Mouse (Mus musculus) right cerebral cortex, adult 2 months (tissue): ENCODE measurements at regions not wholly inside any gene's neighbourhood (a gene's known extent, or its start where the extent isn't known, plus 50 kb on each side); places are given as distances from the start of the nearest gene placed in this dataset.

Experiments used
- DNase-seq, 2 experiments: peaks; one replicate each; pipeline ENCODE4 v3.0.0; 2021 to 2022; ENCODE audit warnings: low spot score in 2 of 2

DNA sequence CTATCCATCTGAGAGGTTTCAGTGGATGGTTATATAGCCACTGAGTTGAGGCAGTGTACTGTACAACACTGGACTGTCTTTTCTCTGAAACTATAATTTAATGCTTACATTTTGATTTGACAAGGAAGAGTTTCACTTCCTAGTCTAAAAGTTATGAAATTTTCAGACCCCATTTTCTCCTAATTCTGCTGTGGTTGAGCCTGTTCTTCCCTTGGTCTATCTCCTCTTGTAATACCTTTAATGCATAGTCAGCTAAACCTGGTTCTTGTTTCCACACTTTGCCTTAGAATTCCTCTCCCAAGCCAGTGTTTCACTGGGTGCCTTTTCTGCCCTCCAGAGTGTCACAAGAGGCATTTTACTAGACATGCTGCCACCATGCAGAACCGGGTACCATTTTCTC is 279.3 kb upstream of the Camk1g start:
- no peak for DNase-seq

DNA sequence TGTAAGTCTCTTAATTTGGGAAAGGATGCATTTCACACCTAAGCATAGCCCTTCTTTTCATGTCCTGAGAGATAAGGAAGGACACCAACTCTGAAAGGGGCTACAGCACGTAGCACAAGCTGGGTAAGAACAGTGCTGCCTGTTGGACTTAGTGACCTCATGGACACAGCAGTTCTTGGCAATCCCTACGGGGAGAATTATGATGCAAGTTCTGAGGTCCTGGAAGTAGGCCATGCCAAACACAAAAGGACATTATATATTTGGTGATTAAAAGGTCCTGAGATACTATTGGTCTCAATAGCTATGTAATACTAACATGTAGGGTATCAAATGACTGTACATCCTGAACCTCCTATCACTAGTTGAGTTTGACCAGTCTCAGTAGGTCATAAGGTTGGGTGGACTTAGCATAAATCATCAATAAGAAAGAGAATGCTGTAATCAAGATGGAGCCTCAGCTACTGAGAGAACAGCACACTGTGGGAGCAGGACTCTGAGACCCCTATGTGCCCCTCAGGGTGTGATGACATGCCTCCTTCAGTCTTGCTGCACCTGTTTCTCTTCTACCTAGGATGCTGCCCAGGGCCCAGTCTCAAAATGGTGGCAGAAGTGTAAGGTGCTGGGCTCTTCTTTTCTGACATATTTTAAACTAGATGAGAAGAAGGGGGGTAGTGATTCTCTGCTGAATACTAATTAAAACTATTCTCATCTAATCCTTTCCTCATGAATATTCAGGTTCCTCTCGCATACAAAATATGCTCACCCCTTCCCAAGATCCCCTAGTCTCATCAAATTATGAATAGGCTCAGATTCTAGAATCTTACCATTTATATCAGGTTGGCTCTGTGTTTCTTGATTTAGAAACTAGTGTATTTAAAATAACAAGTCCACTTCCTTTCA is 277.5 kb upstream of the Camk1g start:
- no peak for DNase-seq

DNA sequence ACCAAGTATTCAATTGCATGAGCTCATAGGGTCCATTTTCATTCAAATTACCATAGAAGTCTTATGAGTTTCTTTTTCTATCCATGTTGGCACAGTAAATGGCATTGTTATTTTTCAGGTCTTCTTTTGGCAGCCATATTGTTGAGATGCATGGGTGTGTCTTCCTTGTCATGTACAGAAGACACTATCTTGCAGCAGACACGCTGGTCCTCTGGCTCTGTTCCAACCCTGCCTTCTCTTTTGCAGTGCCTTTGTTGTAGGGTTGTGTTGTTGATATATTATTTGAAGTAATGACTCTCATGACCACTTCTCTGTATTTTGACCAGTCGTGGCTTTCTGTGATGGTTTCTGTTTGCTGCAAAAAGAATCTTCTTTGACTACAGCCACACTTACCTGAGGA is 274.4 kb upstream of the Camk1g start:
- no peak for DNase-seq

DNA sequence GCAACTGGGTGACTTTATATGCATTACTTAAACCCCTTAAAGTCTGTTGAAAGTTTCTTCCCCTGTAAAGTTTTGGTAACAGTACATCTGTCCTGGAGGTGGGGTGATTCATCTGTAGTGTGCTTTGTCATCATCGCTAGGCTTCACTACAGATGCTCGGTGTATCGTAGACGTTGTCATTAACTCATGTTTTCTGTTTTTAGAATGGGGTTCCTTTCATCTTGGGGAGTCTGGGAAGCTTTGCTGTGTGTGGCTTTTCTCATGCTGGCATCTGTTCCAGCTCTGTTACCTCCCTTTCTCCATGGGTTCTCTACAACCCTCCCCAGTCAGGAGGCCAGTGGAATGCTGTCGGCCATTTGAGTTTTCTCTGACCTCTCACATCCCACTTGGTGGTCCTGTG is 266.4 kb upstream of the Camk1g start:
- peak; percentile 50 to 56 for DNase-seq

DNA sequence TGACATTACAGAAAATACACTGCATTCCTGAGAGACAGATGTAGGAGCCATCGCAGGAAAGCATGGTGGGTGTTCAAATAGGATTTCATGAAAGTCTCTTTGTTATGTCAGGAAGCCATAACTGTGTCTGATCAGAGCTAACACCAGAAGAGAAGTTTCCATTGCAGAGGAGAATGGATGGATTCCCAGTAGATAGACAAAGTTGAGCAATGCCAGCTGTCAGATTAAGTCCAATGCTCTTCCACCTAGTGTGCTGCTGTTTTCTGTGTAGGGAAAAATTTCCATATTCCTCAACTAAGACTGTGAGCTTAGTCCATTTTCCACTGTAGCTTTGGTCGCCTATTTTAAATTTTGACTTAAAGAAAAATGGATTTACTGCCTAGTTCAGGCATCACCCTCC is 262.0 kb upstream of the Camk1g start:
- DNase-seq: no peak

DNA sequence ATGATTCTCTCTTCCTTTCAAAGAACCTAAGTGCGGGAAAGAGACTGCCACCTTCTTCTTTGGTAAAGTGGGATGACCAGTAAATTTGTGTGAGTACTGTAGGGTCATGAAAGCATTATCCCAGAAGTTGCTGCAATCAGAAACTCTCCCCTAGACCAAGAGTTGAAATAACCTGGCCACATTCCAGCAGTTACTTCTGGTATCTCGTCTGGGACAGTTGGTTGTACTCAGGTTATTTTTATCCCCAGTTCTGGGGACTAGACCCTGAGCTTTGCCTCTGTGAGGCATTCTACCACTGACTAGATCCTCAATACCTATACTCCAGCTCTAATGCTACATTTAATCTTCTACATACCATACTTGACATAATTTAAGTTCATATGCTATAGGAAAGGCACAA is 259.8 kb upstream of the Camk1g start:
- DNase-seq: no peak

DNA sequence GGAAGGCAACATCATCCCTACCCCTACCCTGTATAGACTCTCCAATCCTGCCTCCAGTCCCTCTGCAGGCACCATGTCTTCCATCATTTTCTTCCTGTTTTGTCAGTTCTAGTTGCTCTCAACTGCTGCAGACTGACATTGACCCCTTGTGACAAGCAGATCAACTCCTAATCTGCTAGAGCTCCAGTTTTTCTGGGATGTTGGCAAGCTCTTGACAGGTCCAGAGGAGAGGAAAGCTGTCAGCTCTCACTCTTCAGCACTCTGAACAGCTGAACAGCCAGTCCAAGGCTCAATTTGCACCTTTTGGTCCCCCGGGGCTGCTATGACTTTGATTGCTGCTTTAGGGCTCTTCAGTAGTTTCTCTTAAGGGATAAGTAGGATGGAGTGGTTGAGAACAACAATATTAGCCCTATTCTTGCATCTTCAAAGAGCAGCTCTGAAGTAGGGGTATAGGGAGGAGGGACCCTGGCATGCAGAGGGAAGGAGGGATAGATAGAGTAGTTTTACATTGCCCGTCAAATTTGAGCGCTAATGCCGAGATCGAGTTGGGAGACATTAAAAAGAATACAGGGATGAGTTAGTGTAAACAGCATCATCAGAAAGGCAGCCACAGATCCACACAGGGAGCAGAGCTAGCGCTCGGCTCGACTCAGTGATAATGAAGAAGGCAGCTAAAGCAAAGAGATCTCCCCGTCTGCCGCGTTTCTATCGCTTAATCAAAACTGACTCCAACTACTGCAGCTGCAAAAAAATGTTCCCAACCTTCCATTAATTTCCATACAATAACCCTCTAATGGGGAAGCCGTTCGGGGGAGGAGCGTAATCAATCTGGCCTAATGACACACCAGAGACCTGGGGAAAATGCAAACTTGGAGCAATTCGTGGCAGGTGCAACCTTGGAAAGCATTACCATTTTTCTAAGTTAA is 257.1 kb upstream of the Camk1g start:
- DNase-seq: no peak

DNA sequence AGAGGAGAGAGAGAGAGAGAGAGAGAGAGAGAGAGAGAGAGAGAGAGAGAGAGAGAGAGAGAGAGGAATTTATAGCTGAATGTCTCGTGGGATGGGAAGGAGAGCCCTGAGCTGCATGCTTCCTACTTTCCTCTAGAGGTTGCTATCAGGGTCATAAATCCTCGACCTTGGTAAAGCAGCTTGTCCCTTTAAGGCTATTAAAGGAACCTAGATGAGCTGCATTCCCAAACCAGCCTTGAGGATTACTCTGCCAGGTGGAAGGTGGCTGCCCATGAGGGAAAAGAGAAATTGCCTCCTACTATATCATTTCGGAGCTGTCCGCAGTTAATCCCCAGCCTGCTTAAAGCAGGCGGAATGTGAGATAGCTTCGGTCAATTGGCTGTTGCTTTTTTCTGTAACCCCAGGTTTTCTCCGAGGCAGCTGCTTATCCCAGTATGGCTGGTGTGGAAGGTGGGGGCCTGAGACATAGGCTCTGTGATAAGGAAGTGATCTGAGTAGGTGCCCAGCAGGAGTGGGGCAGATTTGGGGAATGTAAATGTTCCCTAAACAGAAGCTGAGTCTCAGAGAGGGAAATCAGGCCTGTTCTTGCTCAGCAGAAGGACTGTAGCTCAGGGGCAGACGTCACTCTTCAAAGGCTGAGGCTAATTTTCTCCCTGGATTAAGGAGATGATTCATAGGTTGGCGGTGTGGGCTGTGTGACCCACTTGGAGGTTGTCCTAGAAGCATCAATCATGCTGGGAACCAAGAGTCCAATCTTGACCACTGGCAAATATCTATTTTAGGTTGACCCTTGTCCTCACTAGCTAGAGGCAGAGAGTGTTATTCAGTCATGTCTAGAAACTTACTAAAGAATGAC is 255.2 kb upstream of the Camk1g start:
- DNase-seq: peak in 1 of 2 experiments; percentile 8

DNA sequence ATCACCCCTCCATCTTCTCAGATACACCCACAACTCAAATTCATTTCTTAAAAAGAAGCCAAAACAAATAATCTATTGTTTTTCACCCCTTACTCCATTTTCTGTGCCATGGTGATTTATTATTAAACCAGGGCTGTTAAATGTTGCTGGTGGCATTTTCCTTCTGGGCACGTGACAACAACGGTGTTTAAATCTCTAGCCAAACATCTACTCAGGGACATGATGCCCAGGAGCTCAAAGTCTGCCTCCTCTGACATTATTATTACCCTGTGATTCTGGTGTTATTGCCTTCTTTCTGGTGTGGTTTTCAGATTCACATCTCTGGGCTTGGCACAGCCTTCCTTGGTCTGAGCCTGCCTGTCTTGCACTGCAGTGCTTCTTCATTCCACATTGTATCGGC is 253.5 kb upstream of the Camk1g start:
- no peak for DNase-seq

DNA sequence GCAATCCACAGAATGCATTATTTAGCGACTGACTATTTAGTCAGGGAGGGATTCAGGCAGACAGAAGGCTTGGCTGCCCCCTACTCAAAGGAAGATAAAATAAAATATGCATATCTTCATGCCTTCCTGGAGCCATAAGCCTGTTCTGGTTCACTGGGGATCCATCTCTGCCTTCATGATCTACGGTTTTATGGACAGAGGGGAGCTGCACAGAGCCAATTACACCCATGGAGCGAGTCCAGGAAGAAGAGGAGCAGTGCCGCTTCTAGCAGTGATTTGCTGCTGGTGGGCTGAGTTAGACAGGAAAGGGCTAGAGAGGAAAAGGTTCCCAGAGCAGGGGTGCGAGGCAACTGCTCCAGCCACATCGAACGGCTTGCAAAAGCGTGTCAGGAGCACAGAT is 248.2 kb upstream of the Camk1g start:
- DNase-seq: no peak

DNA sequence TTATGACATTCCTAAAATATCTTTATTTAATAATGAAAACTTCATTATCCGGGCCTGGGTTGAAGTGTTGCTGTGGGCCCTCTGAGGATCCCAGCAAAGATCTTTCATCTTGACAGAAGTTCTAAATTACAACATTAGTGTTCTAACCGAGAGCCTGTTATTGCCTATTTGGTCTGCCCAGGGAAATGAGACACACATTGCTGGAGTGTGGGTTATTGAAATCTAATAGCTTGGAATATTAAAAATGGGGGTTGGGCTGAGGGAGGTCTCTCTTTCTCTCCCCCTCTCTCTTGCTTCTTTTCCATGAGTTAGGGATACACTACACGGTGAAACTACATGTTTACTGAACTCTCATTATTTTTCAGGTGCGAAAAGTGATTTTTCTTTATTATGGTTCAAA is 240.4 kb upstream of the Camk1g start:
- no peak for DNase-seq

DNA sequence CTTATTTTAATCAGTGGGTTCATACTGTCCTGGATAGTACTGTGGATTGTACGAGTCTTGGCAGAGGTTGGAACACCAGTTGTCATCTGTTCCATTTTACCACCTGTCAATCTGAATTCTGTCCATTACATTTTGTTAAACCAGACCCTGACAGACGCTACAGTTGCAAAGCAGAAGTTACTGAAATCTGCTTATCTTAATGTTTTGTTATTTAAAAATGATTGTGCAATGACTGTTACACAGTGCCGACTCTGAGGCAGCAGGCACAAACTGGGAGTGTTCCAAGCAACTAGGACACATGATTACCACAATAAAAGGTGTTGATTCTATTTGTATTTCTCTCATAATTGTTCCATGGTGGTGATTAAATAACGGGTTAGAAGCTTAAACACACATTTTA is 229.8 kb upstream of the Camk1g start:
- no peak for DNase-seq

DNA sequence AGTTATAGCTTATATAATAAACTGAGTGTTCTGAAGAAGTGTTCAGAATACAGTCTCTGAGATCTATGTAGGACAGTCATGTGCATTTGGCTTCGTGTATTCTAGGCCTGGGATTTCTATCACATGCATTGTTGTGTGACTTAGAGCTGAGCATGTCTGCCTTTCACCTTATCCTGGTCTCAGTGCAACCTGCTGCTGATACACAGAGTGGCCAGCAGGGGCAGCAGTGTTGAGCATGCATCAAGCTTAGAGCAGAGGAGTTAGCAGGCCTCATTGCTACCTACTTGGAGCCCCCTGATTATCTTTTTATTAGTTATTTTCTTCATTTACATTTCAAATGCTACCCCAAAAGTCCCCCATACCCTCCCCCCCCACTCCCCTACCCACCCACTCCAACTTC is 229.1 kb upstream of the Camk1g start:
- no peak for DNase-seq

DNA sequence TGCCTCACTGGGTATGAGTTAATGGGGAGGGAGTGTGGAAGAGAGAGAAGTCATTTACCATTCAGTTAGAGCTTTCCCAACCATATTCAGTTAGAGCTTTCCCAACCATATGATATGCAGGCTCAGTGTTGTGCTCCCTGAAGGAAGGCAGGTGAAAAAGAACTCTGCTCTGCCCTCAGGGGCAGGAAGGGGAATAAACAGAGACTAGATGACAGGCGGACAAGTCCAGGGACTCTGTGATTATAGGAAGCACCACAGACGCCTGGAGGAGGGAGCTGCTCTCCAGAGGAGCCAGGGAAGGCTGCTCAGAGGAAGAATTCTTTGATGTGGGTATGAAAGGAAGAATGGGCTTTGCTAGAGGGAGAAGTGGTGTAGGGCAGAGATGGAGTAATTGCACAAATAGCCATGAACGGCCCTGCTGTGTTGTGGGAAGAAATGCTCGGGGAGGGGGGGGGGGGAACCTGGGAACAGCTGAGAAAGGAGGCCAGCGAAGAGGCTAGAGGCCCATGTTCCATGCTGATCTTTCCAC is 220.3 kb upstream of the Camk1g start:
- DNase-seq: no peak

DNA sequence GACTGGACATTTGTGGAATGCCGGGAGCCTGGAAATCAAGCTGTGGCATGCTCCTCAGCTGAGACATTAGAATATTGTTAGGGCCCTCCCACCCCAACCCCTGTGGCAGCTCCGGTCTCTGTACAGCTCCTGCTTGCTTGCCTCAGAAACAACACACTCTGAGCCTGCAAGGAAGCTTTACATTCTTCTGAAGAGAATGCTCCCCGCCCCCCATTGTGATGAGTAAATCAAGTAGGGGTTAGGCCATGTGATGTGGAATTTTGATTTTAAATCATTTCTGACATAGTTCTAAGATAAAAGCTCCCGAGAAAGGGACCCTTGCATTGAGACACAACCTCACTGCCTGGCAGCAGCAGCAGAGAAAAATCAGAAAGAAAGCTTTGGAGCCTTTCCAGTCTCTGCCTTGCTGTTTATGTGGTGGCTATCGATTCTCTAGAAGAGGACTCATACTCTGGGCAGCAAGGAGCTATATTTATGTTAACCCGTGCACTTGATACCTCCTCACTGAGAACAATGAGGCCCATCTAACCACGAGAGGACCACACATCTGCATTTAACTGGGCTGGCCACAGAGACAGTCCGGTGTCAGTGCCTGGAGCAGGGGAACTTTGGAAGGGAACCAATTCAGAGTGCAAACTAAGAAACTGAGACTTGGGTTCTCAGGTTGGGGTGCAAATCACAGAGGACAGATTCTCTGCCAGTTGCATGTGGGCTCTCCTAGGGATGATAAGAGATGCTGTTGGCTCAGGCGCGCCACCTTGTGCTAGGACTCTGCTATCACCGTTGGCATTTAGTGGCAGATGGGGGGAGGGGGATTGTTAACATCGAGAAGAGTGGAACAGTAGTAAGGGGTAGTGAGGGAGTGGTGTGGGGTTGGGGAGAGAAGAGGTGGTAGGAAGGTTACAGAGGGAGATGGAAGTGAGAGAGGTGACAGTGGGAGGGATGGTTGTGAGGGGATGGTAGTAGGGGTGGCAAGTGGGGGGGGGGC is 218.7 kb upstream of the Camk1g start:
- DNase-seq: peak; percentile 69 to 74

DNA sequence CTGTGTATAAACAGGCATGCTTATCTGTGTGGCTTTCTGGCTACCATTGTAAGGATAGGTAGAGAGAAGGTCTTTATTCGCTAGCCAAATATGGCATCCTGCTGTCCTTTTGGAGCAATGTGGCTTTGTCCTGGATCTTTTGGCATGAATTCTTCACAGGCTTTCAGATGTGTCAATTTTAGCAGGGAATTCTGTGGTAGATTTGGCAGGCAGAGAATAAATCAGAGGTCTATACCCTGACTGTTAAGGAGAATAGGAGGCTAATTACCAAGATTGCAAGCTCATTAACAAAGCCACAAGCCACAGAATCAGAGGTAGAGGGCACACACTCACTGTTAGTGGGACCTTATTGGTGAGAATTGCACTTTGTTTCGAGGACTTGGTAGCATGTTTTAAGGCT is 217.2 kb upstream of the Camk1g start:
- no peak for DNase-seq

DNA sequence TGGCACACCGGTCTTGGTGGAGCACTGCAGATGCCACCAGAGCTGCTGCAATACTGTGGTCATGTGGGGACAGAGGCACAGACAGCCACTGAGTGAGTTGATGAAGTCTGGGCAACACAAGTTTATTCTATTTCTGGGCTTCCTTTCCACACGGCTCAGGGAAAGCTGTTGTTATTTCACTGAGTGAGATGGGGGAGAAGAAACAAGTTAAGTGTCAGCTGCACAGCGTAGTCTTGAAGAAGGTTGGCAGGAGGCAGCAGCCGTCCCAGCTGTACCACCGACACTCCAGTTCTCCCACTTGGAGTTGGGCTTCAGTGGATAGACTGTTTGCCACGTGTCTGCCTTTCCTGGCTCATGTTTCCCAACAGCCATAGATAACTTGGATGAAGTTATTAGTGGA is 216.8 kb upstream of the Camk1g start:
- peak; percentile 72 to 78 for DNase-seq

DNA sequence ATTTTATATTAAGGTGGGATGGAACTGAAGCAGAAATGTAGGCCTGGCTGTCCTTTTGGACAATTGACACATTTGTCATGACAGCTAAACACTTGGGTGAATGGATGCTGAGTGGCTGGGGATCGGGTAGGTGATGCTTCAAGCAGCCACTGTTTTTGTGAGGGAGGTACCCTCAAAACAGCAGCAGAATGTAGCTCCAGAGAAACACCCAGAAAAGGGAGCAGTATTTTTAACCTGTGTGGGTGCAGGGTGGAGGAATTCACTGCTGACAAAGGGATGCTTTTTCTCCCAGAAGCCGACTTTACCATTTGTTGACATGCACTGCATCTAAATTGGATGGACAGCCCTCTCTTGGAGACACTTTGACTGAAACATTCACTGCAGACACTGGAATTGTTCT is 213.7 kb upstream of the Camk1g start:
- peak; percentile 39 to 48 for DNase-seq

DNA sequence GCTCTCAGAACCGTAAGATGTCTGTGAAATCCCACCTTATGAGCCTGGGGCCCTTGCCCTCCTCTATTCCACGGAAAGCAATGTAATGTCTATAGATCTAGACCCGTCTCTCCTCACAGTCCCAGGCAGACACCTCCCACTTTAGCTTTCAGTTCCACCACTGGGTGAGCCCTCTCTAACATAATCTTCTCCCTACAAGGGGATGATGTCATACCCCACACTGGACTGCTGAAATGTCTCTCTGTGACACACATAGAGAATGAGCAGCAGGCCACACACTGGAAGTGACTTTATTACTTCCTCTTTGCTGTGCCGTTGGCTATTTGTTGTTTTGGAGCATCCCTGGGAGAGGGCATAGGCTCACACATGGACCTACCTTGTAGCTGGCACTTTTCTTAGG is 210.3 kb upstream of the Camk1g start:
- no peak for DNase-seq

DNA sequence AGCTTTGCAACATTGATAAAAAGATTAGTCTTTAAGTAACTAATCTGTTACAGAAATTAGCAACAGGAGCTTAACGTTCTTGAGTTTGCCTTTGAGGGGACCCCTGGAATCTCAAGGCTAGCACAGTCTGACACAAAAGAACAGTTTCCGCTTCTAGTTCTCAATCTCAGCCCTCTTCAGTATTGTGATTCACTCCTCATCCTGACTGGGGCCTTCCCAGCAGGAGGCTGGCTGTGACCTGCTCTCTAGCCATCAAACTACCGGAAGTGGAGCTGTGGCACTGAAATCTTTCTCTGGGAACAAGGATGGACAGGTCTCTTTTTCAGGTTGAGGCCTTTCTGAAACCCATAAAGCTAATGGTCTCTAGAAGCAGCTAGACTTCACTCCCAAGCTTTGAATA is 209.6 kb upstream of the Camk1g start:
- DNase-seq: no peak
